Mouse (Mus musculus) v-Abl transformed pro-B cells (cell line): ENCODE measurements around the gene Crabp2.

Experiments
- in situ Hi-C, 2 experiments: fragments of 400-800 bp; cut with MboI; formaldehyde crosslinking; loops; one replicate each; pipeline ENCODE4 v1.15.1; 2025; ENCODE audit not compliant: unreplicated experiment in 2 of 2

Crabp2 gene

GRCm38 (mm10) chr3:87951946-87952345, 3.5 kb downstream of the Crabp2 start:
- in situ Hi-C loops: loop anchor here (25.0 kb wide), 2 partner anchors 110 to 165 kb away; partner anchors contain the start of genes Insrr (in 1 of the 2), Naxe (in 1 of the 2) and Ntrk1 (in 1 of the 2)

DNA sequence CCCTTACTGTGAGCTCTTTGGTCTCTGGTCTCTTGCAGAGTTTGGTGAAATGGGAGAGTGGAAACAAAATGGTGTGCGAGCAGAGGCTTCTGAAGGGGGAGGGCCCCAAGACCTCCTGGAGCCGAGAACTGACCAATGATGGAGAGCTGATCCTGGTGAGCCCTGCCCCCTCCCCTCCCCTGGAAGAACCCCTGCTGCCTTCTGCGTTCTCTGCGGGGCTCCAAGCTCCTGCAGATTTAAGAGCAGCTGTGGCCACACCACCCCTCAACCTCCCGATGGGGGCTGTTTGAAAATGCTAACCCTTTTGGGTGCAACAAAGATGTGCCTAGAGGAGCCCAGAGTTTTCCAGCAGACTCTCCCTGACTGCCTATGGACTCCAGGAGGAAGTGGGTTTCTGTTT, 4.0 kb downstream of the Crabp2 start:
- in situ Hi-C loops: loop anchor here (25.0 kb wide), 2 partner anchors 110 to 165 kb away; partner anchors contain the start of genes Insrr (in 1 of the 2), Naxe (in 1 of the 2) and Ntrk1 (in 1 of the 2)

DNA sequence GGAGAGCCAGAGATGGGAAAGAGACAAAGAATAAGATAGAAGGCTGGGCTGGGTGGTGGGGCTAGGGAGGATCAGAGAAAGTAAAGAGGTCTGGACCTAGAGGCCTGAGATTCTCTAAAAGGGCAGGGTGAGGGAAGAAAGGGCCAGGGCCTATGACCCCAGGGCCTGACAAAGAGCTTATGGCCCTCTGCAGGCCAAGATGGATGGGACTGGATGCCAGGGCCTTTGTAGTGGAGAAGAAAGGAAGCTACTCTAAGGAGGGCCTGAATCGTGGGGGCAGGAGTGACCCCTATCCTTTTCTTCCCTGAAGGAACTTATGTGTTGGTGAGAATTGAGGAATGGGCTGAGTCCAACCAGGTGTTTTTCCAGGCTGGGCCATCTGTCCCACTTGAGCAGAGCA, 9.6 kb downstream of the Crabp2 start:
- in situ Hi-C loops: loop anchor here (25.0 kb wide), 2 partner anchors 104 to 171 kb away; partner anchors contain the start of genes Insrr (in 1 of the 2), Naxe (in 1 of the 2) and Ntrk1 (in 1 of the 2)

DNA sequence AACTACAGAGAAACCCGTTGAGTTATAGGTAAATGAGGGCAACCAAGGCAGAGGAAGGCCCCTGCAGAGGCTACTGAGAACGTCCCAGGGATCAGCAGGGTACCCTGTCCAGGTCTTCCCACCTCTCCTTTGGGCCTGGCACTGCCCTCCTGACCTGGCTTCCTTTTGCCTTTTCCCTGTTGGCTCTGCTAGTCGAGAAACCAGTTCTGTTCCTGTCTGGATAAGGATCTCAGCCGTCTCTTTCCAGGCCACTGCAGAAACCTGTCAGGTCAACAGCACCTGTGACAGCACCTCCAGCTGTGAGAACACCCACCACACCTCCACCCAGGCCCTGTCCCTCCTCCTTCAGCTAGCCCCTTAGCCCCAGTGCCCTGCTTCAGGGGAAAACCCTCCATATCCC, 10.0 kb downstream of the Crabp2 start:
- in situ Hi-C loops: loop anchor here (25.0 kb wide), 2 partner anchors 104 to 171 kb away; partner anchors contain the start of genes Insrr (in 1 of the 2), Naxe (in 1 of the 2) and Ntrk1 (in 1 of the 2)

- in situ Hi-C loops: loop anchor here (25.0 kb wide), 2 partner anchors 103 to 172 kb away; partner anchors contain the start of genes Insrr (in 1 of the 2), Naxe (in 1 of the 2) and Ntrk1 (in 1 of the 2)
Observed at GRCm38 (mm10) chr3:87958967-87959366, 10.5 kb downstream of the Crabp2 start.

GRCm38 (mm10) chr3:87959371-87959770, 10.9 kb downstream of the Crabp2 start:
- in situ Hi-C loops: loop anchor here (25.0 kb wide), 2 partner anchors 103 to 172 kb away; partner anchors contain the start of genes Insrr (in 1 of the 2), Naxe (in 1 of the 2) and Ntrk1 (in 1 of the 2)

DNA sequence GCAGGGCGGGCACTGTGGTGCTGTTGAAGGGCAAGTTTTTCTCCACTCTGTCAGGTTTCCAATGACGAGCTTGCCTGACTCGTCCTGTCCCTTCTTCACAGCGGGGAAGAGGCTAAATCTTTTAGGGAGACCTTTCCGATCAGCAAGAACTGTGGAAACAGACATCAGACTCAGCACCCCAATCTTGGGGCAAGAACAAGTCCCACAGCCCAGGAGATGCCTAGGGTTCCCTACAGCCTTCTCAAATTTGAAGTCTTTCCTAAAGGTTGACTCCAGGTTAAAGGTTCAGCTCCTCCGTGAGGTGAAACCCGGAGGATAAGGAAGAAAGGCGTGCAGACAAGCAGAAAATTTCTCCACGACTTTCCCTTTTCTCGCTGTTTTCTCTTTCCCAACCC, 11.7 kb downstream of the Crabp2 start:
- in situ Hi-C loops: loop anchor here (25.0 kb wide), 2 partner anchors 102 to 173 kb away; partner anchors contain the start of genes Insrr (in 1 of the 2), Naxe (in 1 of the 2) and Ntrk1 (in 1 of the 2)

DNA sequence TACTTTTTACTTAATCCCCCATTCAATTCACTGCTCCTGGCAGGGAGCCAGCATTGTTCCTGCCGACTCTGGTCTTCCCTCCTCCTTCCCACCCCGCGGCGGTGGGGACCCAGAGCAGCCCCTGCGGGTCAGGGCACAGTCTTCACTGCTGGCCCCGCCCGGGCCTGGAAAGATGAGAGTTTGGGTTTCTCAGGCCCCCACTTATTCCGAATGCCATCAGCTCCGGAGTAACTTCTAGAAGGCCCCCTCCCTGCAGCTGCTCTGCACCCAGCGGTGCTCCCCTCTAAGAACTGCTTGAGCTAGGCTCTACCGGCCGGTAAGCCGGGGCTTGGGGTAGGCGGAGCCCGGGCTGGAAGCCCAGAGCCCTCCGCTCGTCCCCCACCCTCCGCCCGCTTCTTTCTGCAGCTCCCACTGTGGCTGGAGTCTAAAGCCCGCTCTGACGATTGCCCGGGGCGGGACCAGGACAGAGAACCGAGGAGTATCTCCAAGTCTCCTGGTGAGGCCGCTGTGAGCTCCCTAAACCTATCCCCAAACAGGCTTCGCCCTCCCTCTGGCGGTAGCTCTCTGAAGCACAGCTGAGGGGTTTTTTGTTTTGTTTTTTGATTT, 12.2 kb downstream of the Crabp2 start:
- in situ Hi-C loops: loop anchor here (25.0 kb wide), 2 partner anchors 102 to 173 kb away; partner anchors contain the start of genes Insrr (in 1 of the 2), Naxe (in 1 of the 2) and Ntrk1 (in 1 of the 2)

- in situ Hi-C loops: loop anchor here (25.0 kb wide), 2 partner anchors 92 to 183 kb away; partner anchors contain the start of genes Insrr (in 1 of the 2), Naxe (in 1 of the 2) and Ntrk1 (in 1 of the 2)
Observed at GRCm38 (mm10) chr3:87970184-87970938, 21.9 kb downstream of the Crabp2 start.

GRCm38 (mm10) chr3:87970939-87971488, 22.5 kb downstream of the Crabp2 start, which contains the start of gene Nes:
Gene Nes, plus strand, starts transcription at chr3:87971078.
- in situ Hi-C loops: loop anchor here (25.0 kb wide), 2 partner anchors 91 to 184 kb away; partner anchors contain the start of genes Insrr (in 1 of the 2), Naxe (in 1 of the 2) and Ntrk1 (in 1 of the 2)

GRCm38 (mm10) chr3:87971489-87972202, 23.2 kb downstream of the Crabp2 start:
- in situ Hi-C loops: loop anchor here (25.0 kb wide), 2 partner anchors 91 to 184 kb away; partner anchors contain the start of genes Insrr (in 1 of the 2), Naxe (in 1 of the 2) and Ntrk1 (in 1 of the 2)

- in situ Hi-C loops: loop anchor here (25.0 kb wide), 2 partner anchors 90 to 185 kb away; partner anchors contain the start of genes Insrr (in 1 of the 2), Naxe (in 1 of the 2) and Ntrk1 (in 1 of the 2)
Observed at GRCm38 (mm10) chr3:87972203-87972664, 23.8 kb downstream of the Crabp2 start.

DNA sequence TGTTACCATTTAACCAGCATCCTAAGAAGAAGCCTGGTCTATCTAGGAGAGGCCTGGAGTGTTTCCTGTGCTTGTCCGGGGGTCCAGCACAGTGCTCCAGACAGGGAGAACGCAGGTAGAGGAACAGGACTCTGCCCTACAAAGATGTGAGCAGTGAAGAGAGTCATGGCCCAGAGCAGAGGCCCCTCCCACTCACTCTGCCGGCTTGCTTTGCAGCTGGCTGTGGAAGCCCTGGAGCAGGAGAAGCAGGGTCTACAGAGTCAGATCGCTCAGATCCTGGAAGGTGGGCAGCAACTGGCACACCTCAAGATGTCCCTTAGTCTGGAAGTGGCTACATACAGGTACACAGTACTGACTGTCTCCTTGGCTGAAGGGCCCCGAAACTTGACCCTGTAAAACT, 24.3 kb downstream of the Crabp2 start:
- in situ Hi-C loops: loop anchor here (25.0 kb wide), 2 partner anchors 90 to 185 kb away; partner anchors contain the start of genes Insrr (in 1 of the 2), Naxe (in 1 of the 2) and Ntrk1 (in 1 of the 2)

DNA sequence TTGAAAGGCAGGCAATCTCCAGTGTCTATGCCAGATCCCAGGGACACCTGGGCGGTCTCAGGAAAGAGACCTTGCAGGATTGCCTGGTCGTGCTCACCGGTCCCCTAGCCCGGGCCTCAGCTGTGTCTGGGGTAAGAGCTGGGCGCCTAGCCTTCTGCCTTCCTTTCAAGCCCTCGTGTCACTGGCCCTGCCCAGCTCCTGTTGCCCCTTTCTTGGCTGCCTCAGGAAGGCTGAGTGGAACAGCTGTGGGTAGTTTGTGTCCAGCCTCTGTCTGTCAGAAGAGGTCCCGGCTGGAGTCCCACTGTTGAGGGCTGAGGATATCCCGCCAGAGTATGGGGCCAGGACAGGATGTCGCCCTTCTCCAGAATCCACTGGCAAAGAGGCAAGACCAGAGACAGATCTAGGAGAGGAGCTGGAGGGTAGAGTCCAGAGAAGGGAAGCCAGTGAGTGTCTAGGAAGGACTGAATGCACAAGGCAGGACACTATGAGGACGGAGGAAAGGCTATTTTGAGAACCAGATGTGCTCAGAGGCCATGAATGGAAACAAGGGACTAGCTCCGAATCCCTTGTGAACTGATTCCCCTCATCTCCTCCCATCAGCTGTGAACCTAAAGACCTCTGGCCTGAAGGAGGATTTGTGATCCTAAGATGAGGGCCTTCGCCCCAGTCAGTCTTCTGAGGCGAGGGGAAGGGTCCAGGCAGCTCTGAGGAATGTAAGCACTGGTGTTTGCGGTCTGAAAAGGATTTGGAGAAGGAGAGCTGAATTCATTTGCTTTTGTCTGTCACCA, 25.3 kb downstream of the Crabp2 start:
- in situ Hi-C loops: loop anchor here (25.0 kb wide), 2 partner anchors 89 to 186 kb away; partner anchors contain the start of genes Insrr (in 1 of the 2), Naxe (in 1 of the 2) and Ntrk1 (in 1 of the 2)

- in situ Hi-C loops: loop anchor here (25.0 kb wide), 2 partner anchors 88 to 187 kb away; partner anchors contain the start of genes Insrr (in 1 of the 2), Naxe (in 1 of the 2) and Ntrk1 (in 1 of the 2)
Observed at GRCm38 (mm10) chr3:87974381-87974987, 26.0 kb downstream of the Crabp2 start.

- in situ Hi-C loops: no loop called here
Observed at GRCm38 (mm10) chr3:87979493-87979892, 31.0 kb downstream of the Crabp2 start.

GRCm38 (mm10) chr3:87980085-87980484, 31.6 kb downstream of the Crabp2 start:
- in situ Hi-C loops: loop anchor here in 1 of 2 experiments (10.0 kb wide), 1 partner anchor 45 kb away; the partner anchor contains the start of genes Isg20l2 and Rrnad1
